Mouse (Mus musculus): ENCODE data around the gene Mbtps2.

DNA sequence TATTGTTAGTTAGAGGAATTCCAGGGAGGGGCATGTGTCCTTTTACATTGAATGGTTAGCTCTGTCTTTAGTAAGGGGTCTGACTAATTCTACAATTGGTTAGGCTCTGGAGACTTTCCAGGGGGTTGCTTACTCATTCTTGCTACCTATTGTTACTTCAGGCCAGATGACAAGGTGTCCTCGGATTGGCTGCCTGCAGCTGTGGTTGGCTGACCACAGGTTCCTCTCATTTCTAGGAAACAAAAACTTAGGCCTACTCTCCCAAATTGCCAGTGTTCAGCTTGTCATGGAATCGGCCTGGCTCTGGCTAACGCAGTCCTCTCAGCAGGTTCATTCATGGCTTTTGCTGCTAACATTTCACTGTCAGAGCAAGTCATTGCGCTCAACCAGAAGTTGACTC lies 31.8 kb upstream of the Mbtps2 start:
- TF ChIP-seq POLR2A (IDR thresholded peaks at IDR 0.05; ENCODE audit: insufficient read depth, low read depth, low read length), result no peak
- no peak for TF ChIP-seq CTCF (IDR thresholded peaks at IDR 0.05)
